Mouse (Mus musculus) heart, embryonic 12.5 days (tissue): ENCODE measurements around the gene Tada2a. TPM values are rescaled to one million over a fixed set of nuclear protein-coding genes. Genes with fewer than 3 reads are reported as not detected.

Experiments
- ATAC-seq: fragments of 200-750 bp; cut with Nextera tagmentation; 2 replicates; pipeline ENCODE4 v1.8.0; 2017; ENCODE audit warnings: moderate TSS enrichment, moderate library complexity; ENCODE audit not compliant: insufficient number of reproducible peaks, low FRiP score
- H3K27ac ChIP-seq: fragments of 300-500 bp; sonication (generic); 2 replicates; pipeline ENCODE4 v1.5.1; 2016; ENCODE audit warnings: mild to moderate bottlenecking, moderate library complexity; ENCODE audit not compliant: poor library complexity, severe bottlenecking
- H3K27me3 ChIP-seq: fragments of 300-500 bp; sonication (generic); replicated peaks from 2 replicates; pipeline ENCODE4 v1.6.1; 2016; ENCODE audit warnings: mild to moderate bottlenecking, moderate library complexity
- H3K36me3 ChIP-seq: fragments of 300-500 bp; sonication (generic); 2 replicates; pipeline ENCODE4 v1.6.1; 2016; ENCODE audit warnings: mild to moderate bottlenecking, moderate library complexity
- H3K4me1 ChIP-seq: fragments of 300-500 bp; sonication (generic); replicated peaks from 2 replicates; pipeline ENCODE4 v1.6.1; 2016; ENCODE audit warnings: mild to moderate bottlenecking
- H3K4me2 ChIP-seq: fragments of 300-500 bp; sonication (generic); 2 replicates; pipeline ENCODE4 v1.6.1; 2016; ENCODE audit warnings: mild to moderate bottlenecking, moderate library complexity
- H3K4me3 ChIP-seq: fragments of 300-500 bp; sonication (generic); 2 replicates; pipeline ENCODE4 v1.5.1; 2016; ENCODE audit warnings: mild to moderate bottlenecking
- H3K9ac ChIP-seq: fragments of 300-500 bp; sonication (generic); 2 replicates; pipeline ENCODE4 v1.6.1; 2016; ENCODE audit warnings: mild to moderate bottlenecking, moderate library complexity
- H3K9me3 ChIP-seq: fragments of 300-500 bp; sonication (generic); replicated peaks from 2 replicates; pipeline ENCODE4 v1.6.1; 2016; ENCODE audit warnings: mild to moderate bottlenecking, moderate library complexity
- WGBS: fragments of 180-500 bp; shearing (Covaris S2); methylation state at CpG from one replicate; pipeline ENCODE4 v1.1.7; 2016; 5-methylcytosine and 5-hydroxymethylcytosine counted together
- polyA plus RNA-seq: library from polyadenylated mRNA; unstranded; fragments of >200 nt; fragmentation: Nextera tagmentation; extraction: Ambion mirVana; gene quantifications from 2 replicates; pipeline ENCODE4 v1.2.1, GENCODE M21; 2016

Tada2a gene
- polyA plus RNA-seq, 1 experiment from 2014 or later: 22.9 TPM

DNA sequence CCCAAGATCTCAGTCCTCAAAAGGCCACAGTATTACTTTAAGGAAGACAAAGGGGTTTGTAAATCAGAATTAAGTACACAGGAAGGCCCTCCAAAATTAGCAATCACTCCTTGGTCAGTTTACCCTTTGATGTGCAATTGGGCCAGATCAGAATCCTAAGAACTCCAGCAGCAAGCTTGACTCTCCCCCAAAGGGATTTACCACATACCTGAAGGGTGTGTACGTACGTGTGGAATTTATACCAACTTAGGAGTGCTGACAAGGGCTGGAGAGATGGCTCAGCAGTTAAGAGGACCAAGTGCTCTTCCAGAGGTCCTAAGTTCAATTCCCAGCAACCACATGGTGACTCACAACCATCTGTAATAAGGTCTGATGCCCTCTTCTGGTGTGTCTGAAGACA, 67.5 kb downstream of the Tada2a start:
- no peaks in the 10 kb centered on the region for H3K36me3 ChIP-seq
- H3K4me1 ChIP-seq: peaks cover 20% of the 10 kb centered on the region
- no peak for ATAC-seq
- H3K4me2 ChIP-seq: no peak overlapping the region
- peaks cover 11% of the 10 kb centered on the region; the same call in 1 of the 2 replicates for H3K27me3 ChIP-seq
- no peak overlapping the region for H3K9ac ChIP-seq
- H3K9me3 ChIP-seq: no peaks in the 10 kb centered on the region
- no peak overlapping the region for H3K4me3 ChIP-seq
- H3K27ac ChIP-seq: no peak overlapping the region
- 74% methylated on average over 2 of the region's 2 CpGs for WGBS

DNA sequence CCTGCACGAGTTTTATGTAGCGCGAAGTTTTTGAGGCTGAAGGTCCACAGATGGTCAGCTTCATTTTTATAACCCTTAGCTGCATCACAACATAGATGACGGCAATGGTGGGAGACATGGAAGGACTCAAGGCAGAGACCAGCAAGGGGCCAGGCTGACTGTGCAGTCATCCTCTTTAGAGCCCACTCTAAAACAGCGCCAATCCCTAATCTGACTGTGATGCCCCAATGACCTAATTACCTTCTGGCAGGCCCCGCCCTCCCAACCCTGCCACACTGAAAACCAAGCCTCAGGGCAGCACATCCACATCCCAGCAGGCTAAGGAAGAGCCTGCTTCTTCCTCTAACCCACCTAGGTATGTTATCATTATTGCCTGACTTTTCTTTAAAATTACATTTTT, 68.8 kb downstream of the Tada2a start:
- Histone ChIP-seq H3K36me3 (no peaks in the 10 kb centered on the region), H3K9me3 (no peaks in the 10 kb centered on the region), H3K4me2 (no peak overlapping the region), H3K4me1 (peaks cover 11% of the 10 kb centered on the region), H3K4me3 (no peak overlapping the region), H3K27ac (no peak overlapping the region), H3K27me3 (0 out of 2 replicates have a peak, but pooled peaks cover 3% of the 10 kb centered on the region), H3K9ac (no peak overlapping the region)
- WGBS: 75% methylated on average over 6 of the region's 6 CpGs
- ATAC-seq: no peak

DNA sequence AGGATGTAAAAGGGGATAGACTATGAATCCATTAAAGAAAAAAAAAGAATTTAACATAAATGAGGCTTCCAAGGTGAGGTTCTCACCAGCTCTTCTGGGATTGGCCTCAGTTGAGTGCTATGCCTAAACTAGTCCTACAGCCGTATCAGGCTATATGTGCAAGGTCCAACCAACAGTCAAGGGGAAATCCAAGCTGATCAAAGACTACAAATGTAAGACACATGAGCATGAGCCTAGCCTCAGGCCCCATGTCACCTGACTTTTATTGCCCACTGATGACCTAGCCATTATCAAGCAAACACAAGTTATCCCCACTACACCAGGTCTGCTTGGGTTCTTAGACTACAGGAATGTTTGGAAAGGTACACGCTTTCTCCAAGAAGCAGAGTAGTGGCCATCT, 69.6 kb downstream of the Tada2a start:
- no peaks in the 10 kb centered on the region for H3K9me3 ChIP-seq
- peaks cover 11% of the 10 kb centered on the region for H3K4me1 ChIP-seq
- H3K27me3 ChIP-seq: no peaks in the 10 kb centered on the region
- ATAC-seq: no peak
- no peak overlapping the region for H3K9ac ChIP-seq
- no peak overlapping the region for H3K4me2 ChIP-seq
- no peak overlapping the region for H3K4me3 ChIP-seq
- no peak overlapping the region for H3K27ac ChIP-seq
- H3K36me3 ChIP-seq: no peaks in the 10 kb centered on the region
- 90% methylated on average over 2 of the region's 2 CpGs for WGBS

DNA sequence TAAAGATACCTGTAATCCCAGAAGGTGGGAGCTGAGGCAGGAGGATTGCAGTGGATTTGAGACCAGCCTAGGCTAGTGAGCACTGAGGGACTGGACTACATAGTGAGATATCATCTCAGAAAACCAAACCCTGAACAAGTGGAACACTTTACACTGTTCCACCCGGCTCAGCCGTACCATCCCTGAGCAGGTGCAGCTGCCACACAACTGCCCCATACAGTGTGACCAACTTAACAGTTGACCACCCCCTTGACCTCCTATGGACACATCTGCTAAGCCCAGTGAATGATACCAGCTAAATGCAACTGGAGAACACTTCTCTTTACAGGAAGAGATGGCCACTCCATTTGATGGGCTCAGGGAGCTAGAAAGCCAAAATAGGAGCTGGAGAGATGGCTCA, 72.0 kb downstream of the Tada2a start:
- Histone ChIP-seq H3K4me1 (0 out of 2 replicates have a peak, but pooled peaks cover 4% of the 10 kb centered on the region), H3K36me3 (no peaks in the 10 kb centered on the region), H3K4me2 (no peak overlapping the region), H3K4me3 (no peak overlapping the region), H3K27me3 (no peaks in the 10 kb centered on the region), H3K9ac (no peak overlapping the region), H3K27ac (no peak overlapping the region), H3K9me3 (no peaks in the 10 kb centered on the region)
- WGBS: 87% methylated on average over 2 of the region's 2 CpGs
- ATAC-seq: no peak

DNA sequence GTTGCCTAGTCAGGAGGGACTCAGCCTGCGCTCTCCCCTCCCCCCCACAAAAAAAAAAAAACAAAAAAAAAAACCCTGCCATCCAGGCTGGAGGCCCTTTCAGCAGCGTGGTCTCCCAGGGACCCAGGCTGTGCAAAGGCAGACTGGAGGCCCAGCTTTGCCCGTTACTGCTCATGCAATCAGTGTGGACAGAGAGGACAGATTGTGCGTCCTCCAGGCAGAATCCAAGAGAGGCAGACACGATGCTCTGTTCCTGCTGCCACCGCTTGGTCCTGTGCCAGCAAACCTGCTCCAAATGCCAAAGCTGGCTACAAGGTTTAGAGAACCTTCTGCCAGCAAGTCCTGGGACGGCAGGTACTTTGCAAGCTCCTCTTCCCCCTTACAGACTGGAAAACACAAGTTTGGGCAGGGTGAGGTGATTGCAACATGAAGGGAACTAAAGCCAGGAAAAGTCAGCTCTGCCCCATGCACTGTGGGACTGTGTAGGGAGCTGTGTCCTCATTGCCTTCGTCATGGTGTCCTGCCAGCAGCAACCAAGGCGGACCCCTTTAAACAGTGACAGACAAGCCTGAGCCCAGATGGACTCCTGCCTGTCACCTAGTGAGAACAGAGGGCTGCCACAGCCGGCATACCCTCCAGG, 75.8 kb downstream of the Tada2a start:
- Histone ChIP-seq H3K4me3 (no peak overlapping the region), H3K4me2 (no peak overlapping the region), H3K27ac (no peak overlapping the region), H3K36me3 (no peaks in the 10 kb centered on the region), H3K4me1 (0 out of 2 replicates have a peak, but pooled peaks cover 4% of the 10 kb centered on the region), H3K9ac (no peak overlapping the region), H3K27me3 (peaks cover 6% of the 10 kb centered on the region; the same call in 1 of the 2 replicates), H3K9me3 (no peaks in the 10 kb centered on the region)
- WGBS: 56% methylated on average over 10 of the region's 10 CpGs
- ATAC-seq: no peak

DNA sequence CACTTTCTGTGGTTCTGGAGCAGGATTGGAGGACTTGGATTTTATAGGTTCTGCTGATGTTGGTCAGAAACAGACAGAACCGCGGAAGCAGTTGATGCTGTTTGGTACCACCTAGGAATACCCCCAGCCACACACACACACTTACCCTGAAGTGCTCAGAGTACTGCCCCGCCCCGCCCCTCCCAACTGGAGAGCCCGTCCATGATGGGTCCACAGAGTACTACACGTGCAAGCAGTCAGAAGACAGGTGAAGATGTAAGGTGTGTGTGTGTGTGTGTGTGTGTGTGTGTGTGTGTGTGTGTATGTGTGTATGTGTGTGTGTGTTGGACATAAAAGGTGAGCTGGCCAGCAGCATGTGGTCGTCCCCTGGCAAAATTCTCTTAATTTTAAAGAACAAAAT, 76.3 kb downstream of the Tada2a start:
- H3K9ac ChIP-seq: no peak overlapping the region
- H3K4me3 ChIP-seq: no peak overlapping the region
- no peak for ATAC-seq
- no peak overlapping the region for H3K4me2 ChIP-seq
- H3K4me1 ChIP-seq: 0 out of 2 replicates have a peak, but pooled peaks cover 4% of the 10 kb centered on the region
- peaks cover 9% of the 10 kb centered on the region; the same call in 1 of the 2 replicates for H3K27me3 ChIP-seq
- H3K9me3 ChIP-seq: no peaks in the 10 kb centered on the region
- H3K27ac ChIP-seq: no peak overlapping the region
- WGBS: 83% methylated on average over 7 of the region's 7 CpGs
- no peaks in the 10 kb centered on the region for H3K36me3 ChIP-seq

DNA sequence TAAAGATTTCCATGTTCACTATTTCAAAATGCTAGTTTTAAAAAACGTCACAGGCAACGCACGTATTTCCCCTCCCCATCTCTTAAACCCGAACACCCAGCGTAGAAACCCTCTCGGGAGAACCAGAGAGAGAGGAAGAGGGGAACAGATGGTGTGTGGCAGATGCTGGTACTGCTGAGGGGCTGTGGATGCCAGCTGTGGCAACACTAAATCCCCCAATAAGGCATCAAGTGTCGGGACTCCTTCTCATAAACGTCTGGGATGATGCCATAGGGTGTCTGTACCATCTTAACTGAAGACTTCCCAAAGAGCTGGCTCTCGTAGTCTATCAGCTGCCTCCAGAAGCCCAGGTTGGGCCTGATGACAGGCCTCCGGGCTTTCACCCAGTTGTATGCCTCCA, 81.0 kb downstream of the Tada2a start:
- Histone ChIP-seq H3K27me3 (peaks cover 9% of the 10 kb centered on the region; the same call in 1 of the 2 replicates), H3K9me3 (no peaks in the 10 kb centered on the region), H3K27ac (no peak overlapping the region), H3K4me1 (peaks cover 7% of the 10 kb centered on the region; the same call in 1 of the 2 replicates), H3K4me2 (no peak overlapping the region), H3K9ac (no peak overlapping the region), H3K4me3 (no peak overlapping the region), H3K36me3 (no peaks in the 10 kb centered on the region)
- no peak for ATAC-seq
- WGBS: 80% methylated on average over 10 of the region's 10 CpGs

DNA sequence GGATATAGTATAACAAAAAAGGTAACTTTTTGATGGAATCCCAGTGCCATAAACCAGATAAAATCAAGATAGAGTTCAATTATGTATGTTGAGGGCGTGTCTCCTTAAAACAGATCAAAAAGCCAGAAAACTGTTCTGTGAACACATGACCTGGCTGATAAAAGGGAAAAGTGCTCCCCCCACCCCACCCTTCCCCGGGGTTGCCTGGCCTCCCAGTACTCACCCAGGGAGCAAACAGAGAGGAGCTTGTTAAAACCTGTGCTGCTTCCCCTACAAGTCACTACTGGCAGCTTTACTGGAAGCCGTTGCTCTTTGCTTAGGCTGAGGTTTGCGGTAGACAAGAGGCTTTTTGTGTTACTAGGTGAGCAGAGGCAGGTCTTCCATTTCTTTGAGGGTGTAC, 82.1 kb downstream of the Tada2a start:
- H3K9me3 ChIP-seq: no peaks in the 10 kb centered on the region
- H3K4me2 ChIP-seq: no peak overlapping the region
- peaks cover 9% of the 10 kb centered on the region; the same call in 1 of the 2 replicates for H3K27me3 ChIP-seq
- H3K9ac ChIP-seq: no peak overlapping the region
- WGBS: 61% methylated on average over 4 of the region's 4 CpGs
- H3K27ac ChIP-seq: no peak overlapping the region
- no peak for ATAC-seq
- peaks cover 6% of the 10 kb centered on the region; the same call in 1 of the 2 replicates for H3K4me1 ChIP-seq
- H3K4me3 ChIP-seq: no peak overlapping the region
- H3K36me3 ChIP-seq: 0 out of 2 replicates have a peak, but pooled peaks cover 5% of the 10 kb centered on the region

DNA sequence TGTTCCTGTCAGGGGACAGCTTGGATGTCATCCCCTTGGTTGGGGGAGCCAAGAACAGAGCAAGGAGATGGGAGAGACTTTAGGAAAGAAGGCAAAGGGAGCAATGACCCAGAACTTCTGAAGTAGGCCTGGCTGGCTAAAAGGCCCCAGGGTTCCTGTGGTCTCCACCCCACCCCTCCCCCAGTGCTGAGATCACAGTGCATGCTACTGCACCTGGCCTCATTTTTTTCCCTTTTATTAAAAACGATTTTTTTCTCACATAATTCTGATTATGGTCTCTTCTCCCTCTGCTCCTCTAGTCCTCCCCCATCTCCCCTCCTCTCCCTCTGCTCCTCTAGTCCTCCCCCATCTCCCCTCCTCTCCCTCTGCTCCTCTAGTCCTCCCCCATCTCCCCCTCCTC, 84.4 kb downstream of the Tada2a start:
- 13% methylated on average over 1 of the region's 1 CpGs for WGBS
- Histone ChIP-seq H3K4me1 (peaks cover 17% of the 10 kb centered on the region), H3K4me2 (no peak overlapping the region), H3K4me3 (no peak overlapping the region), H3K27ac (no peak overlapping the region), H3K36me3 (peaks cover 21% of the 10 kb centered on the region), H3K9me3 (no peaks in the 10 kb centered on the region), H3K27me3 (peaks cover 9% of the 10 kb centered on the region; the same call in 1 of the 2 replicates), H3K9ac (no peak overlapping the region)
- no peak for ATAC-seq

DNA sequence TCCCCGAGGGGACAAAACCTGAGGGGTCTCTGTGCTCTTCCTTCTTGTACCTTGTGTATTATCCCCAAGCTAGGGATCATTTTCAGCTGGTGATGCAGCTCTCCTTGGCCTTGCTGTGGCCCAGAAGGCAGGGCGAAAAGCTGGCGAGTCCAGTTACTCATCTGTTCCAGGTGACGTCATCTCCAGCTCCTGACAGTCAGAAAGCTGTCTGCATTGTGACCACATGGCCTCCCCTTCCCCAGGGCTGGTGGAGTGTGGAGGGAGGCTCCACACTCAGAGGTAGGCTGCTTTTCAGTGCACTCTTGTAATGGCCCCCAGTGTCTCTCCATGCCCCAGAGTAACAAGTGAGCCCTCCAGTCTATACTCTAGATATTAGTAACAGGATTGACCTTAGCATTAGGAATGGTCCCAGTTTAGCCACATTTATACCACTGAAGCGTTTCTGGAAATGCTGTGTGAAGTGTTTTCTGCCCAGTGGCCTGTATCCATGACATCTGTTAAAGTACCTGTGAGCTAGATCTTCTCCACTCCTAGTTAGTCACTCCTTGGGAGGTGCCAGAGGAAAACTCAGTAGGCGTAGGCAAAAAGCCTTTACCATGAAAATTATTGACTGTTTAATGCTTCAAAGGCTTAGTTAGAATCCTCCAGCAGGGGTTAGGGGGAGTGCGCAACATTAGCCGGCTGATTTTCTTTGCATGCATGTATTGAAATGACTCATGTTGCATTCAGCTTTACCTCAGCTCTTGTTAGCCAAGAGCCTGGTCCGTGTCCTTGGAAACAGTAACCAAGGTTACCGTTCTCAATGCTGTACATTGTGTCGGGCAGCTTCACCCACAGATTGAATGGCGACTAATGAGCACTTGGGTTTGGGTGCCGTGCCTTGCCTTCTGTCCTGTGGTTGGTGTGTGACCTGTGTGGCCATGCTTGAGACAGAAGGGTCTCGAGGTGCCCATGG, 86.3 kb downstream of the Tada2a start:
- 0 out of 2 replicates have a peak, but pooled peaks cover 7% of the 10 kb centered on the region for H3K27me3 ChIP-seq
- H3K4me2 ChIP-seq: no peak overlapping the region
- WGBS: 78% methylated on average over 14 of the region's 14 CpGs
- H3K4me3 ChIP-seq: no peak overlapping the region
- no peak overlapping the region for H3K9ac ChIP-seq
- no peaks in the 10 kb centered on the region for H3K9me3 ChIP-seq
- ATAC-seq: no peak
- H3K27ac ChIP-seq: no peak overlapping the region
- peaks cover 18% of the 10 kb centered on the region for H3K4me1 ChIP-seq
- H3K36me3 ChIP-seq: peaks cover 21% of the 10 kb centered on the region

DNA sequence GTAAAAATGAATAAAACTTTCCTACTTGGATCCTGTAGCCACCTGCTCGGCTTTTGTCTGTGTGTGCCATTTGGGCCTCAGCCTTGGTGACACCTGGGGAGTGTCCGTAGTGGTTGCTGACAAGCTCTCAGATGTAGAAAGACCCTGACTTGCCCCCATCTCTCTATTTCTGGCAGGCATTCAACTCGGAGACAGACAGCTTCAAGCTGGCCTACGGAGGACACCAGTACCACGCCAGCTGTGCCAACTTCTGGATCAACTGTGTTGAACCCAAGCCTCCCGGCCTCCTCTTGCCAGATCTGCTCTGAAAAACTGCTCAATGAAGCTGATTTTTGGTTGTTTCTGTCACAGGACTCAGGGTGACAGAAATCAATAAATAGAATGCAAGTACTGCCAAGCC, 88.8 kb downstream of the Tada2a start:
- Histone ChIP-seq H3K9me3 (no peaks in the 10 kb centered on the region), H3K4me1 (peaks cover 12% of the 10 kb centered on the region), H3K9ac (no peak overlapping the region), H3K27me3 (0 out of 2 replicates have a peak, but pooled peaks cover 8% of the 10 kb centered on the region), H3K4me2 (no peak overlapping the region), H3K36me3 (peaks cover 25% of the 10 kb centered on the region), H3K4me3 (no peak overlapping the region), H3K27ac (no peak overlapping the region)
- 41% methylated on average over 6 of the region's 6 CpGs for WGBS
- ATAC-seq: no peak
